Mouse (Mus musculus) pancreas, adult 10 weeks (tissue): Measurements from ENCODE around the gene Serpina3c. TPM values are rescaled to one million over a fixed set of nuclear protein-coding genes. Genes with fewer than 3 reads are reported as not detected.

Source experiments
- polyA plus RNA-seq: library from polyadenylated mRNA; stranded (reverse); fragments of 350-450 nt; fragmentation: Illumina TruSeq; extraction: RNeasy Lipid Tissue Mini Kit (QIAGEN cat#74804); gene quantifications from one replicate; pipeline ENCODE4 v1.2.3, GENCODE M21; 2015; ENCODE audit warnings: low read depth, low replicate concordance; ENCODE audit not compliant: insufficient read depth

Gene Serpina3c
- 0.48 TPM for polyA plus RNA-seq

GRCm38 (mm10) chr12:104153656-104154055, at the start of gene Serpina3c:
TSS of gene Serpina3c (minus strand) at chr12:104153870.

DNA sequence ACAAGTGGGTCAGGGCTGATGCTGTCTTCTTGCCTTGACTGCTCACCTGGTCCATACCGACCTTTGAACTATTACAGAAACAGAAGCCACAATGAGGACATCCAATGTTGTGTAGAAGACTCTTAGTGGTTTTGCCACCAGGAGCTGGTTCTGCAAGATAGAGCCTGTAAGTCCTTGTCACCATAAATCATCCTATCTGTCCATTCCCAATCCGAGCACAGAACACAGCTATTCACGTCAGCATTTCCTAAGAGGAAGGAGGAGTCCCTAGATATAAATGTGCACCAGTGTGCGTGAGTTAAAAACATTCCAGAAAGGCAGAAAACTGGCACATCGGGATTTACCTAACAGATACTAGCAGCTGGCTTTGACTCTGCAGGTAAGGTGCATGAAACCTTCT, 26.0 kb downstream of the Serpina3c start, which contains the start of gene Serpina3b:
Serpina3b (plus strand) TSS at position 301 of the 400 bp plus-strand sequence.

DNA sequence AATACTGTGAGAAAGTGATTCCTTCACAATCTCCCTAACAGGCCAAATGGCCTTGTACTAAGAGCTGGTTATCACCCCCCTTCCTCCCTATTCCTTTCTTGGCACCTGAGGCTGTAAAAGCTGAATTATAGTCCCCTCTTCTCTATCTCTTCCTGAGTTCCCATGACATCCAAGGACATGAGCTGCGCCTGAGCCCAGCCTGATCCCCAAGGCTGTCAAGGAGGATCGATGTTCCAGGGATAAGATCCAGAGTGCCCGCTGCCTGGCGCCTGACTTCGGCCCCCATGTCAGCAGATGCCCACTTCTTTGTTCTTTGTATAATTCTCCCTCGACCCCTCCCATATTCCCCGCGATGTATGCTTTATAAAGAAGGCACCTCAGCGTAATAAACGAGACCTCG, 41.3 kb downstream of the Serpina3c start, which contains the start of gene Serpina3a:
Serpina3a (plus strand) TSS at position 392 of the 400 bp plus-strand sequence.

GRCm38 (mm10) chr12:104100768-104101167, 52.9 kb downstream of the Serpina3c start, which contains the start of gene Serpina5:
TSS of gene Serpina5 (plus strand) at chr12:104101113.

Other genes starting within 250 kb of the Serpina3c start
- not detected for gene Serpina1c, start 249.0 kb downstream of the Serpina3c start, polyA plus RNA-seq
- gene Serpina1e, start 194.9 kb downstream of the Serpina3c start, polyA plus RNA-seq, result not detected
- gene Serpina11, start 163.9 kb downstream of the Serpina3c start, polyA plus RNA-seq, result not detected
- not detected for gene Serpina9, start 140.1 kb downstream of the Serpina3c start, polyA plus RNA-seq
- gene Serpina12, start 109.4 kb downstream of the Serpina3c start, polyA plus RNA-seq, result not detected
- not detected for gene Serpina5, start 52.8 kb downstream of the Serpina3c start, polyA plus RNA-seq
- gene Serpina3a, start 41.1 kb downstream of the Serpina3c start, polyA plus RNA-seq, result not detected
- gene Serpina3b, start 25.9 kb downstream of the Serpina3c start, polyA plus RNA-seq, result not detected
- not detected for gene Serpina3f, start 60.7 kb upstream of the Serpina3c start, polyA plus RNA-seq
- not detected for gene Serpina3g, start 82.4 kb upstream of the Serpina3c start, polyA plus RNA-seq
- not detected for gene Serpina3i, start 109.3 kb upstream of the Serpina3c start, polyA plus RNA-seq
- not detected for gene Serpina3j, start 160.7 kb upstream of the Serpina3c start, polyA plus RNA-seq
- gene Serpina3k, start 184.6 kb upstream of the Serpina3c start, polyA plus RNA-seq, result not detected
- gene Serpina3m, start 184.6 kb upstream of the Serpina3c start, polyA plus RNA-seq, result not detected